Comparison of ENCODE assay signal across 8 mouse cellular contexts in genomic region chr7:68302586-68303433, GRCm38 (mm10). TPM values are rescaled to one million over a fixed set of nuclear protein-coding genes. Genes with fewer than 3 reads are reported as not detected.
A peak's percentile ranks its signal among the peaks of the same experiment; 100 is the strongest.
DNase-seq lines count a peak whose midpoint lies in the region; ATAC-seq and TF ChIP-seq lines count a peak whose summit lies in the region.

No protein-coding gene starts in this region.

- H3K27ac ChIP-seq in hindbrain, embryonic 14.5 days, result no peak overlapping the region

- no peaks in the 10 kb centered on the region for H3K27me3 ChIP-seq in Patski
- no peaks in the 10 kb centered on the region for H3K27me3 ChIP-seq in hindbrain, embryonic 14.5 days (ENCODE audit: control insufficient read depth, insufficient read depth, low read length)

- H3K4me2 ChIP-seq in hindbrain, embryonic 14.5 days (replicated peaks), result peak overlapping the region; percentile 30

- 33% methylated on average over 18 of the region's 18 CpGs for WGBS in hindbrain, embryonic 14.5 days

- in situ Hi-C loops in Patski (cut with MboI; ENCODE audit: low pct_unique_long_range_greater_than_20kb), result loop anchor here (5.0 to 25.0 kb wide), 3 partner anchors 81 to 641 kb away; no protein-coding TSS in a partner anchor

- H3K36me3 ChIP-seq in hindbrain, embryonic 14.5 days (replicated peaks; ENCODE audit: control insufficient read depth, insufficient read depth), result no peaks in the 10 kb centered on the region

- H3K4me1 ChIP-seq in hindbrain, embryonic 14.5 days (replicated peaks; ENCODE audit: control insufficient read depth, insufficient read depth, low read length), result no peaks in the 10 kb centered on the region

- no peak overlapping the region for H3K4me3 ChIP-seq in hindbrain, embryonic 14.5 days (replicated peaks; ENCODE audit: low read length)

- POLR2A ChIA-PET in Patski (lab: Charles Lee), result interaction anchor here (0.6 to 1.7 kb wide), 5 partner anchors 15 to 351 kb away, joined by 3 to 5 read pairs (median 4); no protein-coding TSS in a partner anchor

- peak; percentile 90 for TF ChIP-seq CTCF in Patski (IDR thresholded peaks at IDR 0.05)

- CTCF ChIA-PET in Patski (lab: Charles Lee), result interaction anchor here (0.6 to 2.5 kb wide), 31 partner anchors 9 to 631 kb away, joined by 3 to 22 read pairs (median 5); no protein-coding TSS in a partner anchor

- ATAC-seq in Patski, result peak; percentile 83
- ATAC-seq in hindbrain, embryonic 14.5 days (ENCODE audit: low FRiP score), result 0 out of 2 replicates have a peak, but pooled peaks have one; percentile 73

- H3K9ac ChIP-seq in hindbrain, embryonic 14.5 days, result no peak overlapping the region

- no peak for DNase-seq in Patski (ENCODE audit: low read depth, low spot score)
- DNase-seq in cerebellum, postnatal 14 days, result peak; percentile 83 to 87
- peak; percentile 17 to 54 for DNase-seq in frontal cortex, postnatal 25 days (ENCODE audit: low spot score in 2 of 2)
- peak; percentile 81 for DNase-seq in hindbrain, embryonic 14.5 days (ENCODE audit: low spot score)
- peak; percentile 68 to 74 for DNase-seq in layer of hippocampus, postnatal 36 days
- DNase-seq in lung, postnatal 36 days, result peak; percentile 70
- DNase-seq in retina, postnatal 7 days (ENCODE audit: low read depth, low spot score), result peak; percentile 73
- DNase-seq in urinary bladder, adult 18-20 months (ENCODE audit: low spot score in 2 of 2), result peak; percentile 30 to 34

- no peaks in the 10 kb centered on the region for H3K9me3 ChIP-seq in hindbrain, embryonic 14.5 days (ENCODE audit: control insufficient read depth, low read length)

RNA-seq across cellular contexts. Expression of gene Fam169b, which starts 29.2 kb away (rescaled TPM):
- polyA plus RNA-seq in Patski (2021), result 0.40 TPM
- 0.09 and 0.17 TPM in 2 replicates for polyA plus RNA-seq in hindbrain, embryonic 14.5 days (2014; fragmentation: Nextera tagmentation; extraction: Ambion mirVana)
- under 1 TPM; 0.51 to 0.92 TPM for total RNA-seq in layer of hippocampus, postnatal 36 days (2021)

RNA-seq across cellular contexts. Expression of gene Pgpep1l, which starts 38.8 kb away (rescaled TPM):
- polyA plus RNA-seq in Patski (2021), result not detected
- 0.21 TPM in 1 of 2 replicates, not detected in the other for polyA plus RNA-seq in hindbrain, embryonic 14.5 days (2014; fragmentation: Nextera tagmentation; extraction: Ambion mirVana)
- 1 to 10 TPM; 2.3 to 2.9 TPM for total RNA-seq in layer of hippocampus, postnatal 36 days (2021)
